ENCODE assay signal across 15 mouse cellular contexts in genomic region chr7:82822528-82822927, GRCm38 (mm10). TPM values are rescaled to one million over a fixed set of nuclear protein-coding genes. Genes with fewer than 3 reads are reported as not detected.
DNase-seq lines count a peak whose midpoint lies in the region; ATAC-seq lines count a peak whose summit lies in the region.
"Had no signal": no experiment of that assay in that cellular context is flagged by ENCODE, and none has a peak within 500 bp of the region (broad histone marks: within the 10 kb centered on the region; RNA-seq: fewer than 3 reads in every experiment).

No protein-coding gene starts in this region.

- H3K4me2 ChIP-seq in heart, embryonic 12.5 days = no peak overlapping the region
- H3K4me2 ChIP-seq in neural tube, embryonic 13.5 days = no peak overlapping the region
- H3K4me2 ChIP-seq: hindbrain, embryonic 14.5 days had no signal

- peak; percentile 31 for DNase-seq in heart, postnatal 4 days
- no peak for DNase-seq in neural tube, embryonic 10.5 days (ENCODE audit: extremely low spot score, low spot score)
- no peak for DNase-seq in thymus, postnatal 36 days
- no peak for DNase-seq in urinary bladder, postnatal 4 days (ENCODE audit: low spot score in 2 of 2)
- DNase-seq: adrenal gland, adult 2 months; cerebellum, adult 9-10 months; gastrocnemius, postnatal 36 days; kidney, adult 8-10 months; right cerebral cortex, adult 18-20 months had no signal

- 0 out of 2 replicates have a peak, but pooled peaks cover 4% of the 10 kb centered on the region for H3K4me1 ChIP-seq in heart, embryonic 12.5 days (replicated peaks)
- no peaks in the 10 kb centered on the region for H3K4me1 ChIP-seq in neural tube, embryonic 13.5 days (replicated peaks)

- no peak overlapping the region for H3K9ac ChIP-seq in heart, embryonic 12.5 days
- 0 out of 2 replicates have a peak overlapping the region, but pooled peaks have one; percentile 22 for H3K9ac ChIP-seq in neural tube, embryonic 13.5 days
- H3K9ac ChIP-seq: hindbrain, embryonic 14.5 days had no signal

- no peaks in the 10 kb centered on the region for H3K27me3 ChIP-seq in heart, embryonic 12.5 days (replicated peaks)
- H3K27me3 ChIP-seq in neural tube, embryonic 13.5 days = no peaks in the 10 kb centered on the region
- H3K27me3 ChIP-seq: CH12.LX had no signal

- no peak for ATAC-seq in heart, embryonic 12.5 days (ENCODE audit: insufficient number of reproducible peaks, low FRiP score)
- no peak; the same call in 1 of the 2 replicates for ATAC-seq in neural tube, embryonic 13.5 days (ENCODE audit: low read depth)
- peak; percentile 99 for ATAC-seq in granulocyte monocyte progenitor cell, adult 5-6 weeks (replicated peaks; ENCODE audit: poor library complexity, severe bottlenecking)

- H3K9me3 ChIP-seq in heart, embryonic 12.5 days (replicated peaks) = no peaks in the 10 kb centered on the region
- no peaks in the 10 kb centered on the region for H3K9me3 ChIP-seq in neural tube, embryonic 13.5 days

- WGBS in heart, embryonic 12.5 days = 18% methylated on average over 1 of the region's 1 CpGs
- WGBS in neural tube, embryonic 13.5 days = 35% methylated on average over 1 of the region's 1 CpGs

- H3K4me3 ChIP-seq in heart, embryonic 12.5 days = no peak overlapping the region
- no peak overlapping the region for H3K4me3 ChIP-seq in neural tube, embryonic 13.5 days
- H3K4me3 ChIP-seq: megakaryocyte, embryonic 14.5 days had no signal

- no peak overlapping the region for H3K27ac ChIP-seq in heart, embryonic 12.5 days (ENCODE audit: poor library complexity, severe bottlenecking)
- no peak overlapping the region for H3K27ac ChIP-seq in neural tube, embryonic 13.5 days (replicated peaks)
- H3K27ac ChIP-seq: hindbrain, embryonic 14.5 days had no signal

- no peaks in the 10 kb centered on the region for H3K36me3 ChIP-seq in heart, embryonic 12.5 days
- no peaks in the 10 kb centered on the region for H3K36me3 ChIP-seq in neural tube, embryonic 13.5 days

RNA-seq across cellular contexts. Expression of gene Mex3b, which starts 44.6 kb away (rescaled TPM):
- total RNA-seq in heart, postnatal 4 days (2021) = 10 to 100 TPM; 13.4 to 14.3 TPM
- polyA plus RNA-seq in heart, embryonic 12.5 days (2016; fragmentation: Nextera tagmentation; extraction: Ambion mirVana) = 15.6 and 17.1 TPM in 2 replicates
- polyA plus RNA-seq in neural tube, embryonic 13.5 days (2015; fragmentation: Nextera tagmentation; extraction: Ambion mirVana) = 31.8 and 39.2 TPM in 2 replicates
- total RNA-seq in granulocyte monocyte progenitor cell, adult 5-6 weeks (2014; fragmentation: Nextera tagmentation) = 2.0 and 2.4 TPM in 2 replicates
- total RNA-seq in granulocyte monocyte progenitor cell, adult 5-6 weeks (2017) = 4.2 TPM in 2 replicates
